Mouse (Mus musculus) intestine, embryonic 15.5 days (tissue): ENCODE measurements around the gene Gm45753. TPM values are rescaled to one million over a fixed set of nuclear protein-coding genes. Genes with fewer than 3 reads are reported as not detected.

ENCODE experiments used
- ATAC-seq: fragments of 200-750 bp; cut with Nextera tagmentation; 2 replicates; pipeline ENCODE4 v1.8.0; 2017; ENCODE audit warnings: moderate TSS enrichment, moderate library complexity
- H3K27ac ChIP-seq: fragments of 300-500 bp; sonication (generic); 2 replicates; pipeline ENCODE4 v1.5.1; 2015; ENCODE audit warnings: mild to moderate bottlenecking, inconsistent platforms
- H3K27me3 ChIP-seq: fragments of 300-500 bp; sonication (generic); replicated peaks from 2 replicates; pipeline ENCODE4 v1.6.1; 2015; ENCODE audit warnings: inconsistent platforms
- H3K36me3 ChIP-seq: fragments of 300-500 bp; sonication (generic); 2 replicates; pipeline ENCODE4 v1.6.1; 2015; ENCODE audit warnings: inconsistent platforms
- H3K4me1 ChIP-seq: fragments of 300-500 bp; sonication (generic); replicated peaks from 2 replicates; pipeline ENCODE4 v1.6.1; 2015; ENCODE audit warnings: inconsistent platforms
- H3K4me2 ChIP-seq: fragments of 300-500 bp; sonication (generic); replicated peaks from 2 replicates; pipeline ENCODE4 v1.6.1; 2015; ENCODE audit warnings: mild to moderate bottlenecking, inconsistent platforms
- H3K4me3 ChIP-seq: fragments of 300-500 bp; sonication (generic); replicated peaks from 2 replicates; pipeline ENCODE4 v1.5.1; 2015; ENCODE audit warnings: inconsistent platforms
- H3K9ac ChIP-seq: fragments of 300-500 bp; sonication (generic); 2 replicates; pipeline ENCODE4 v1.6.1; 2015; ENCODE audit warnings: inconsistent platforms
- H3K9me3 ChIP-seq: fragments of 300-500 bp; sonication (generic); 2 replicates; pipeline ENCODE4 v1.6.1; 2016; ENCODE audit warnings: inconsistent platforms
- whole genome bisulfite sequencing: fragments of 180-500 bp; shearing (Covaris S2); methylation state at CpG from one replicate; pipeline ENCODE4 v1.1.7; 2015; 5-methylcytosine and 5-hydroxymethylcytosine counted together
- polyA plus RNA-seq: library from polyadenylated mRNA; unstranded; fragments of >200 nt; fragmentation: Nextera tagmentation; extraction: Ambion mirVana; gene quantifications from 2 replicates; pipeline ENCODE4 v1.2.1, GENCODE M21; 2015

The Gm45753 gene
- polyA plus RNA-seq, 1 experiment from 2014 or later = 0.39 TPM

DNA sequence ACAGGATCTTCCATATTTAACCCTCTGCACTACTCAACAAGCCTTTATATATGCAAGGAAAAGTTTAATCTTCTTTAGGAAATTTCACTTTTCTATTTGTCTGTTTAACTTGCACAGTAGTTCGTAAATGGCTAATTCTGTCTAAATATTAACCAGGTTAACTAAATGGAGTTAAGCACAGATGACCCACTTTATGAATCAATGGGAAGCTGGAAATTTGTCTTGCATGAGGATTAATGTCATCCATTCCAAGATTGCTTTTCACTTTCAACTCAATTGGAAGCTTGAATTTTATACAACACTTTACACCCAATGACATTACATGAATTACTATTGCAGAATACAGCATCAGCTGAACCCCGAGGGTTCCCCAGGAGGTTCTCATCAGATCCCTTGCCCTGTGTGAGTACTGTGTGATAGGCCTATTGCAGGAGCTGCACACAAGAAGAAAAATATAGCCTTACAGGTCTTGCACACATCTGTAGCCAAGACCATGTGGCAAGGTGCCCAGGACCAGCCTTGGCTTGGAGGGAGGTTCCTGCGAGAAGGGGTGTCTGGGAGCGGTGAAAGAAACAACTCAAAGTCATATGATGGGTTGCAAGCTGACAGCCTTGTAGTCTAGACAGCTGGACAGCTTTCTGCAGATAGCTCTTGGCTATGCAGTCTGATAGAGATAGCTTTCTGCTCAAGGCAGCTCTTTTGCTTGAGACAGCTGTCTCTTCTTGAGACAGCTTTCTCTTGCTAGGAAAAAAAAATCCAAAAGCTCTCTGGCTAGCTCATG lies 40.5 kb downstream of the Gm45753 start:
- no peaks in the 10 kb centered on the region for H3K4me1 ChIP-seq
- no peak for ATAC-seq
- no peaks in the 10 kb centered on the region for H3K27me3 ChIP-seq
- H3K36me3 ChIP-seq = no peaks in the 10 kb centered on the region
- H3K9me3 ChIP-seq = no peaks in the 10 kb centered on the region
- H3K4me3 ChIP-seq = no peak overlapping the region
- 71% methylated on average over 4 of the region's 4 CpGs for WGBS
- H3K9ac ChIP-seq = no peak overlapping the region
- no peak overlapping the region for H3K27ac ChIP-seq
- no peak overlapping the region for H3K4me2 ChIP-seq

DNA sequence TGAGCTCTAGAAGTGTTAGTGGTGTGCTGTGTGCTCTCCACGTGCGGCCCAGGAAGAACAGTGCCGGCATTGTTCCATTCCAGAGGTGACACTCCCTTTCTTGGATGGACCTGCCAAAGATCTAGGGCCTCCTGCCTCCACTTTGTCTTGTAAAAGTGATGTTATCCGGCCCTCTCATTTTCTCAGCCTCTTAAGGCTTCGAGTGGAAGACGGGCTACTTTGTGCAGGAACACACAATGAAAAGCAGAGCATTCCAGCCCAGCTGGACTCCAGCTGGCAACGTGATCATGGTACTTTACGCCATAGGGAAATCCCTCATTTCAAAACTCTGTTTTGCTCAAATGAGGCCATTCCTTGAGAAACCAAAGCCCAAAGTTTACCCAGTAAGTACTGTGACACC lies 41.3 kb downstream of the Gm45753 start:
- H3K36me3 ChIP-seq = no peaks in the 10 kb centered on the region
- ATAC-seq = no peak

DNA sequence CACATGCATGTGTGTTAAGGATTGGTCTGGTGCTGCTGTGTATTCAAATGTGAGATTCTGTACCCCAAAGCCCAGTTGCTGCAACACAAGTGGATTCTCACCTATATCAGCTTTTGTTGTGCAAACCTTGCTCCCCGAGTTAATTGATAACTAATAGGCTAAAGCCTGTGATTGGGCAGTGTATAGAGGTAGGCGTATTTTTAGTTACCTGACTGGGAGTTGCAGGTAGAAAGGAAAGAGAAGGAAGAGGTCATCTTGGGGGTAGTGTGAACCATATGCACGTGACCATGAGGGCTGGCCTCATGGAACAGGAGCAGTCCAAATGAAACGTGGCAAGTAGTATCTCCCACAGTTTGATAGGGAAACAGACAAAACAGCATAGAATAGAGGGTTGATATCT lies 43.3 kb downstream of the Gm45753 start:
- no peak overlapping the region for H3K4me2 ChIP-seq
- H3K9me3 ChIP-seq = no peaks in the 10 kb centered on the region
- ATAC-seq = peak; percentile 80
- 71% methylated on average over 4 of the region's 4 CpGs for WGBS
- no peaks in the 10 kb centered on the region for H3K36me3 ChIP-seq
- no peak overlapping the region for H3K9ac ChIP-seq
- H3K27me3 ChIP-seq = no peaks in the 10 kb centered on the region
- H3K4me1 ChIP-seq = no peaks in the 10 kb centered on the region
- H3K27ac ChIP-seq = no peak overlapping the region
- no peak overlapping the region for H3K4me3 ChIP-seq

More for the DNA sequence above, 41.3 kb downstream of the Gm45753 start:
- no peak overlapping the region for H3K27ac ChIP-seq
- no peaks in the 10 kb centered on the region for H3K4me1 ChIP-seq
- no peaks in the 10 kb centered on the region for H3K27me3 ChIP-seq
- H3K9ac ChIP-seq = no peak overlapping the region
- no peak overlapping the region for H3K4me3 ChIP-seq
- WGBS = 54% methylated on average over 8 of the region's 8 CpGs
- no peak overlapping the region for H3K4me2 ChIP-seq
- no peaks in the 10 kb centered on the region for H3K9me3 ChIP-seq

DNA sequence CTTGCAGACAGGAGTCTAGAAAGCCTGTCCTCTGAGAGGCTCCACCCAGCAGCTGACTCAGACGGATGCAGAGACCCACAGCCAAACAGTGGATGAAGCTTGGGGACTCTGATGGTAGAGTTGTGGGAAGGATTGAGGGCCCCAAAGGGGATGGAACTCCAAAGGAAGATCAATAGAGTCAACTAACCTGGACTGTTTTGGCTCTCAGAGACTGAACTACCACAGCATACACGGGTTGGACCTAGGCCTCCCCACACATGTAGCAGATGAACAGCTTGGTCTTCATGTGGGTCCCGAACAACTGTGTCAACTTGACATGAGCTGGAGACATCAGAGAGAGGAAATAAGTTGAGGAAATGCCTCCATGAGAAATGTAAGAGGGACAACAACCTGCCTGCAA lies 45.4 kb downstream of the Gm45753 start:
- Histone ChIP-seq H3K4me3 (no peak overlapping the region), H3K9ac (no peak overlapping the region), H3K4me2 (no peak overlapping the region), H3K27ac (no peak overlapping the region), H3K36me3 (no peaks in the 10 kb centered on the region), H3K27me3 (no peaks in the 10 kb centered on the region), H3K4me1 (no peaks in the 10 kb centered on the region), H3K9me3 (no peaks in the 10 kb centered on the region)
- 87% methylated on average over 3 of the region's 3 CpGs for WGBS
- ATAC-seq = no peak

DNA sequence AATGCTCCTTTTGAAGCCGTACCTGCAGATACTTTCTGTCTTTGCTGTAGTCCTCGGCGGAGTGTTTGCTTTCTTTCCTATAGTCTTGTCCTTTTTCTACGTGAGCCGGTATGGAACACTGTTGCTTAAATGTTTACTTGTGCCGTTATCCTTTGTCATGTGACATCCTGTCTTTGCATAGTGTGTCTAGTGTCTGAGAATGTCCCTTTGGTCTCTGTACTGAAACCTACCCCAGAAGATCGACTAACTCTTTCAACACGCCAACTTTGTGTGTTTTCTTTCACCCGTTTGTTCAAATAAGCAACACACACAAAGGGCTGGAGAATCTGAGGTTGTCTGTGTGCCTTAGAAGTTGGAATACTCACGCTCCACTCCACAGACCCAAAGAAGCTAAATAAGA lies 46.3 kb downstream of the Gm45753 start, which contains the start of gene F11:
F11 (minus strand) TSS at position 112 of the 400 bp plus-strand sequence.
- no peaks in the 10 kb centered on the region for H3K36me3 ChIP-seq

DNA sequence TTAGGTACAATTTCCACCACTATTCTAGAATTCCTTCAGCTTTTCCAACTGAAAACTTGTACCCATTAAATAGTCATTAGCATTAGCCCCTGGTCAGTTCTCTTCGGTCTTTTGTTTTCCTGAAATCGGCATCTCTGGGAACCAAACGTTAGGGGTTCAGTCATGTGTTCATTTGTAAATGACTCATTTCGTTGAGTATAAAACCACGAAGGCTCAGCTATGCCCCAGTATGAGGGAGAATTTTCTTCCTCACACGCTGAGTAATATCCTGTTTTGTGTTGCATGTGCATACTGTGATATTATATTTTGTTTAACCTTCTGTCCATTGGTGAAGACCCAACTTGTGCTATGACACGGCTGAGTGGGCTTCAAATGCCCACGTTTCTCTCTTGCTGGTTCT lies 49.8 kb downstream of the Gm45753 start:
- no peaks in the 10 kb centered on the region for H3K9me3 ChIP-seq
- ATAC-seq = no peak
- H3K4me1 ChIP-seq = no peaks in the 10 kb centered on the region
- H3K4me3 ChIP-seq = no peak overlapping the region
- H3K9ac ChIP-seq = no peak overlapping the region
- H3K27me3 ChIP-seq = no peaks in the 10 kb centered on the region
- H3K36me3 ChIP-seq = no peaks in the 10 kb centered on the region
- H3K4me2 ChIP-seq = no peak overlapping the region
- WGBS = 86% methylated on average over 8 of the region's 8 CpGs
- H3K27ac ChIP-seq = no peak overlapping the region

More for the DNA sequence above, 46.3 kb downstream of the Gm45753 start, which contains the start of gene F11:
- no peak within 1 kb of the TSS for H3K4me2 ChIP-seq
- no peaks in the 10 kb centered on the region for H3K4me1 ChIP-seq
- no peaks in the 10 kb centered on the region for H3K9me3 ChIP-seq
- no peak within 1 kb of the TSS for H3K9ac ChIP-seq
- whole genome bisulfite sequencing = 78% methylated on average over 10 of the region's 10 CpGs
- no peak within 1 kb of the TSS for H3K27ac ChIP-seq
- ATAC-seq = no peak
- H3K27me3 ChIP-seq = no peaks in the 10 kb centered on the region
- H3K4me3 ChIP-seq = no peak within 1 kb of the TSS

DNA sequence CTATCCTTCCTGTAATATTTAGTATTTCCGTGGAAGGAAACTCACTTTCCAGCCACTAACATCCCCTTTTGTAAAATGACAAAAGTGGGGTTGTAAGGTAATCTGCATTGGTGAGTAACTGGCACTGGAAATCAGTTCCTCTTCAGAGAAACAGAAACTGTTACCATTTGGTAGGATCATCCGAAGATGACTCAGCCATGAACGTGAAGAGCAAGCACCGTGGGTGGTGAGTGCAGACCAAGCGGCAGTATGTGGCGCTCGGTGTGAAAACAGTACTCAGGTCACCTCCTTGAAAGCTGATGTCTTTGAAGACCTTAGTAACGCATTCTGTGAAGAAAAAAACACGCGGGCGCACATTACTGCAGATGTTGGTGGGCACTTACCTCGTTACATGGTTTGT lies 53.2 kb downstream of the Gm45753 start:
- H3K9me3 ChIP-seq = no peaks in the 10 kb centered on the region
- 84% methylated on average over 12 of the region's 12 CpGs for WGBS
- H3K4me3 ChIP-seq = no peak overlapping the region
- H3K27ac ChIP-seq = no peak overlapping the region
- no peak for ATAC-seq
- no peak overlapping the region for H3K9ac ChIP-seq
- no peaks in the 10 kb centered on the region for H3K36me3 ChIP-seq
- H3K27me3 ChIP-seq = no peaks in the 10 kb centered on the region
- H3K4me1 ChIP-seq = no peaks in the 10 kb centered on the region
- no peak overlapping the region for H3K4me2 ChIP-seq

DNA sequence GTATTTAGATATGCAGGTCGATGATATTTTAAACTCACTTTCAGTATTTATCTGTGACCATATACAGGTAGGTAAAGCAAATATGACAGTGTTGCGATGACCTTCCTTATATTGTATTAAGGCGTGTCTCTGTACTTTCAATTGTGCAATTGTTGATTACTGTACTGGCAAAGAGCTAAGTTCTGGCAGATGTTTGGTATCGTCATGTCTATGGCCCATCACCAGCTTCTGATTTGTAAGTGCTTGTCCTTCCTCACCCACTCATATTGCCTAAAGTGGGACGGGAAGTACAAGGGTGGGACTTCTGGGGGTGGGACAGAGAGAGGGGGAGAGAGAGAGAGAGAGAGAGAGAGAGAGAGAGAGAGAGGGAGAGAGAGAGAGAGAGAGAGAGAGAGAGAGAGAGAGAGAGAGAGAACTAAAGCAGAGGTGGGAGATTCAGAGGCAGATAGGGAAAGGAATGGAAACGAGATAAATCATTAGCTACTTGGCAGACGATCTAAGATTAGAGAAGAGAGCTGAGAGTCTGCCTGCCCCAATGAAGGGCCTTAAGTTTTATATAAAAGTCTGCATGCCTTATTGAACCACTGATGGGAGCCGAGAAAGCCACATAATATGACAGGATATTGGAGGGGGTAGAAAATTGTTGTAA lies 53.9 kb downstream of the Gm45753 start:
- no peaks in the 10 kb centered on the region for H3K9me3 ChIP-seq
- WGBS = 70% methylated on average over 8 of the region's 8 CpGs
- H3K4me3 ChIP-seq = no peak overlapping the region
- no peaks in the 10 kb centered on the region for H3K36me3 ChIP-seq
- H3K4me1 ChIP-seq = no peaks in the 10 kb centered on the region
- ATAC-seq = no peak
- H3K27me3 ChIP-seq = no peaks in the 10 kb centered on the region
- no peak overlapping the region for H3K9ac ChIP-seq
- no peak overlapping the region for H3K27ac ChIP-seq
- H3K4me2 ChIP-seq = no peak overlapping the region

DNA sequence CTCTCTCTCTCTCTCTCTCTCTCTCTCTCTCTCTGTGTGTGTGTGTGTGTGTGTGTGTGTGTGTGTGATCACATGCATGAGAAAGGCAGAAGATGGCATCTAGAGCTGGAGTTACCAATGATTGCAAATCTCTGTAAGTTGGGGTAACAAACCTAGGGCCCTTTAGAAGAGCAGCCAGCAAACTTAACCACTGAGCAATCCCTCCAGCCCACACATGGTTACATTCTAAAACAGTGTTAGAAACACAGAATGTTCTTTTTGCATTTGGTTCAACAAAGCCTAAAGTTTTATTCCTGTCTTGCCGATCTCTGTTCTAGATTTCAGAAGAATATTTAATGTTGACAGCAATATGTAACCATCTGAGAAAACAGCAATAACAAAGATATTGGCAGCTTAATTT lies 54.7 kb downstream of the Gm45753 start:
- no peaks in the 10 kb centered on the region for H3K27me3 ChIP-seq
- H3K4me3 ChIP-seq = no peak overlapping the region
- H3K4me1 ChIP-seq = no peaks in the 10 kb centered on the region
- ATAC-seq = no peak
- no peak overlapping the region for H3K9ac ChIP-seq
- no peaks in the 10 kb centered on the region for H3K9me3 ChIP-seq
- no peak overlapping the region for H3K27ac ChIP-seq
- no peaks in the 10 kb centered on the region for H3K36me3 ChIP-seq
- H3K4me2 ChIP-seq = no peak overlapping the region
- 93% methylated on average over 1 of the region's 1 CpGs for WGBS

DNA sequence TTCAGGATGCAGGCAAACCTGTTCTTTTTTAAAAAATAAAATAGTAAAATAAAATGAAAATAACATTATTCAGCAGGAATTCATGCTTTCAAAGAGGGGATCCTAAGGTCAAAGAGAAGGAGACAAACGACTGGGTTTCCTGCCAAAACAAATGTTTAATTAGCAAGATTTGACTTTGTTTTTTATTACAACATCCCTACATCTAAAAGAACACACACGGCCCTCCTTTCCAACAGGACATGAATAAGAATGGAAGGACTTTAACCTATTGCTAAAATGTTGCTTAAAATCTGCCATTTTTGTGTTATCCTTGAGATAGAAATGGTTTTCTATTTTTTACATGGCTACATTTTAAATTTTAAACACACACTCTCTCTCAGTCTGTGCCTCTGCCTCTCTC lies 55.2 kb downstream of the Gm45753 start:
- WGBS = 45% methylated on average over 2 of the region's 2 CpGs
- Histone ChIP-seq H3K4me2 (no peak overlapping the region), H3K4me1 (no peaks in the 10 kb centered on the region), H3K9me3 (no peaks in the 10 kb centered on the region), H3K36me3 (no peaks in the 10 kb centered on the region), H3K27ac (no peak overlapping the region), H3K27me3 (no peaks in the 10 kb centered on the region), H3K4me3 (no peak overlapping the region), H3K9ac (no peak overlapping the region)
- no peak for ATAC-seq

DNA sequence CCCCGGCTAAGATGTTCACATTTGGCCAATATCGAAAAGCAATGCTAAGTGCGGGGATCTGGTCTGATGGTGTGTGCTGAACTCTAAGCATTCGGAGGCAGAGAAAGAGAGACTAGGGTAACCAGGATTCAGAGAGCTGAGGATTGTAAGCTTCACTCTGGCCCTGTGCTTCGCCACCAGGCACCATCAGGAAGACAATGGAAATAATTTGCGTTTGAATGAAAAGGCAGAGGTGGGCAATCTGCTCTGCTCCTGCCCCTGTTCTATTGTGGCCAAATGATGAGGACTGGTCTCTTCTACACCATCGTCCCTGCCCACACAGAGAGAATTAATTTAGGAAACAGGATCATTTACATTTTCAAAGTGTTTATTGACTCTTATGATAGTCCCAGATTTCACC lies 62.0 kb downstream of the Gm45753 start:
- no peak overlapping the region for H3K27ac ChIP-seq
- H3K4me1 ChIP-seq = no peaks in the 10 kb centered on the region
- H3K27me3 ChIP-seq = no peaks in the 10 kb centered on the region
- no peak overlapping the region for H3K9ac ChIP-seq
- no peak overlapping the region for H3K4me2 ChIP-seq
- no peak overlapping the region for H3K4me3 ChIP-seq
- no peaks in the 10 kb centered on the region for H3K9me3 ChIP-seq
- WGBS = 67% methylated on average over 7 of the region's 7 CpGs
- ATAC-seq = no peak
- H3K36me3 ChIP-seq = no peaks in the 10 kb centered on the region

DNA sequence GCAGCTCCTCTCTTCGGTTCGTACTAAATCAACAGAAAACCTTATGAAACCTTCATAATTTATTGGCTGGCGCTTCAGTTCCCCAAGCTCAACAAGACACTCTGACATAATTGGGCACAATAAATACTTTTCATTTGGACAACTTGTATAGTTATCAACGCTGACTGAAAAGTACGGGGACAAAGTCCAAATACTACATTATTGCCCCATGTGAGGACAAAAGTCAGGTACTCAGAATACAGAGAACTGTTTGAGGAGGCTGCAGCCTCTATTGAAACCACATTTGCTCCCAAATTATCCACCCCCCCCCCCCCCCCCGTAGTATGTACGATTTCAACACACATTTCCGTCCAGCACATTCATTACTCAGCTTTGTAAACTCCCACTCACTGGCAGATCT lies 68.9 kb downstream of the Gm45753 start:
- 67% methylated on average over 8 of the region's 8 CpGs for WGBS
- Histone ChIP-seq H3K36me3 (no peaks in the 10 kb centered on the region), H3K27me3 (no peaks in the 10 kb centered on the region), H3K4me1 (0 out of 2 replicates have a peak, but pooled peaks cover 3% of the 10 kb centered on the region), H3K4me2 (no peak overlapping the region), H3K9me3 (no peaks in the 10 kb centered on the region), H3K4me3 (no peak overlapping the region), H3K9ac (no peak overlapping the region), H3K27ac (no peak overlapping the region)
- peak; percentile 78 for ATAC-seq

DNA sequence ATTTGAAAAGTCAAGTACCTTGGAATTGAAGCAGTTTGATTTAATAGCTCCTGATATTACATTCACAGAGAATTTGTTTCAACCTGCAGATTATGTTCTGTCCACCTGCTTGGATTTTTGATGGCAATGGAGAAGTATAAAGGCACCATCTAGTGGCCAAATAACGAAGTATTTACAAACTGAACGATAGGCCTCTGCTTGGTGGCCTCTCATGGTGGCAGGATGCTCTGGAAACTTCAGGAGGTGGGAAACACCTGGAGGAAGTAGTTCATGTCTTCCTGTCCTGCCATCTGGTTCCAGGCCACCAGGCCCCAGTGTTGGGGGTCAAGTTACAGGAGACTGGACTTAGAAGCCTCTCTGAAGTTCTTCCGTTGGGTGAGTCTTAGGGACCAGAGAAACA lies 70.0 kb downstream of the Gm45753 start:
- no peak for ATAC-seq
- H3K4me1 ChIP-seq = 0 out of 2 replicates have a peak, but pooled peaks cover 3% of the 10 kb centered on the region
- H3K9me3 ChIP-seq = no peaks in the 10 kb centered on the region
- WGBS = 31% methylated on average over 3 of the region's 3 CpGs
- no peak overlapping the region for H3K4me2 ChIP-seq
- H3K9ac ChIP-seq = no peak overlapping the region
- H3K27ac ChIP-seq = no peak overlapping the region
- no peaks in the 10 kb centered on the region for H3K27me3 ChIP-seq
- no peak overlapping the region for H3K4me3 ChIP-seq
- H3K36me3 ChIP-seq = no peaks in the 10 kb centered on the region
